Mouse (Mus musculus): Measurements from ENCODE around the gene Gm43302.
"Not testable (repeated sequence)": the region's sequence is repeated elsewhere in the genome, so short reads cannot be mapped to it uniquely, and the experiment has no call there.

Gm43302 gene

DNA sequence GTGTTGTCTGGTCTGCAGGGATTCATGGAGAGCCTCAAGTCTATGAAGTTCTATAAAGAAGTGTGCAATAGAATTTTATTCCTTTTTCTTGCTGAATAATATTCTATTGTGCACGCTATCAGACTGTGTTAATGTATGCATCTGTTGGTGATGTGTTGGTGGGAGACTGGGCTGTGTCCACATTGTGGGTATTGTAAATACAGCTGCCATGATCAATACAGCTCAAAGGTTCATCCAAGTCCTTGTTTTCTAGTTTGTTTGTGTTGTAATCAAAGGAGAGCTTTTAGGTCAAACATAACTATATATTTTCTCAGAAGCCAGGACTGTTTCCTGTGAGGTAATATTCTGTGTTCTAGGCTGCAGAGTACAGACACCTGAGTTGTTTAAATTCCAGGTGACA, 94.3 kb downstream of the Gm43302 start:
- DNase-seq (ENCODE audit: low spot score in 2 of 2), result not testable (repeated sequence)

DNA sequence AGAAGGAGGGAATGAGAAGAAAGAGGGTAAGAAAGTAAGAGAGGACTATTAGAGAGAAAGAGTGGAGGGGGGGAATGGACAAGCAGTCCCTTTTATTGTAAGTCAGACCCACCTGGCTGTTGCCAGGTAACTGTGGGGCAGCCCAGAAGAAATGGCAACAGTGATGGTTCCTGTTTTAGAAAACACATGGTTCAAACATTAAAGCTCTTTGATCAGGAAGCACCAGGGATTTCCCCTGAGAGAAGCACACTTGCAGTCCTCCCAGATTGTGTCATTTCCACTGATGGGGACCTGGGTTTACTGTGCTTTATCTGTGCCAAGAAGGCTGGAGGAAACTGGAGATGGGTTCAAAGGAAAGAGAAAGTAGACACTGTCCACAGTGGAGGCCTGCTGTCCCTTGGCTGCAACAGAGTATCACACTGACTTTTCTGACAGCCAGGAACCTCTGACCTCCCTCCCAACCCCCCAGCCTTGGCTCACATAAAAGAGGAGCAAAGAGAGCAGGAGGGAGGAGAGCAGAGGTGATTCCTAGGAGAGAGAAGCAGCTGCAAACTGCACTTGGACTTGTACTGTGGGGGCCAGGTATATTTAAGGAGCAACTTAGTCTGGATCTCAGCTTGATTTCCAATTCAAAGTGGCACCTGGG, 95.5 kb downstream of the Gm43302 start:
- not testable (repeated sequence) for DNase-seq (ENCODE audit: low spot score in 2 of 2)

DNA sequence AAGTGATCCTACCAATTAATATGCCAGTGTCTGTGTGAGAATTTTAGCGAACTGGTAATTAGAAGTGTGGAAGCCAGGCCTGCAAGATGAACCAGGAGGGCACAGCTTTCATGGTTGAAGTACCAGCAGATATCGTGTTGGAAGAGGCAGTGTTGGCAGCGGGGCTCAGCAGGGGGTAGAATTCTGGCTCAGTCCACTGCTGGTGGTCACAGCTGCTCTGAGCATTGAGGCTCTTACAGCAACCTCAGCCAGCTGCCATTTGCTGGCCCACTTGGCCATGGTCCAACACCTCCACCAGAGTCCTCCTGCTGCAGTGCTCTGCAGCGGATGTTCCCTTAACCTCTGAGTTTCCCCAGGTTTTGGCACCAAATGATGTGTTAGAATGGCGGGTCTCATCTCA, 97.2 kb downstream of the Gm43302 start:
- DNase-seq (ENCODE audit: low spot score in 2 of 2), result not testable (repeated sequence)

- not testable (repeated sequence) for DNase-seq (ENCODE audit: low spot score in 2 of 2)
Observed at GRCm38 (mm10) chr5:105192536-105192935, 101.0 kb downstream of the Gm43302 start.

- no peak for DNase-seq (ENCODE audit: low spot score in 2 of 2)
Observed at GRCm38 (mm10) chr5:105181446-105181845, 112.0 kb downstream of the Gm43302 start.
